Mouse (Mus musculus): ENCODE data around the gene Plekhg3. TPM values are rescaled to one million over a fixed set of nuclear protein-coding genes. Genes with fewer than 3 reads are reported as not detected.

Gene Plekhg3
- polyA plus RNA-seq, 1 experiment = 57.9 TPM

GRCm38 (mm10) chr12:76556187-76556586 lies 25.5 kb downstream of the Plekhg3 start:
- peak; percentile 64 for DNase-seq
- Histone ChIP-seq H3K27me3 (replicated peaks; ENCODE audit: control insufficient read depth, insufficient read depth, low read length) (no peaks in the 10 kb centered on the region), H3K27ac (ENCODE audit: insufficient read depth, low read depth, low read length) (peak overlapping the region; percentile 28), H3K4me1 (ENCODE audit: control insufficient read depth, insufficient read depth, low read length) (peaks cover 58% of the 10 kb centered on the region), H3K36me3 (ENCODE audit: control insufficient read depth, insufficient read depth, low read length) (no peaks in the 10 kb centered on the region), H3K4me3 (ENCODE audit: insufficient read depth, low read depth, low read length) (no peak overlapping the region)
- TF ChIP-seq POLR2A (IDR thresholded peaks at IDR 0.05; ENCODE audit: low read depth, low read length) (no peak), CTCF (conservative IDR thresholded peaks at IDR 0.05; ENCODE audit: insufficient read depth, insufficient read length, low read depth, low read length) (no peak)
- 50% methylated on average over 7 of the region's 7 CpGs for WGBS

- 23% methylated on average over 6 of the region's 6 CpGs for WGBS
- Histone ChIP-seq H3K4me1 (ENCODE audit: control insufficient read depth, insufficient read depth, low read length) (peaks cover 58% of the 10 kb centered on the region), H3K27ac (ENCODE audit: insufficient read depth, low read depth, low read length) (peak overlapping the region; percentile 28)
These were observed 26.2 kb downstream of the Plekhg3 start for GRCm38 (mm10) chr12:76556745-76557389.

GRCm38 (mm10) chr12:76558206-76558605 lies 27.5 kb downstream of the Plekhg3 start:
- peaks cover 47% of the 10 kb centered on the region for H3K4me1 ChIP-seq (ENCODE audit: control insufficient read depth, insufficient read depth, low read length)
- TF ChIP-seq CTCF (conservative IDR thresholded peaks at IDR 0.05; ENCODE audit: insufficient read depth, insufficient read length, low read depth, low read length) (no peak), POLR2A (IDR thresholded peaks at IDR 0.05; ENCODE audit: low read depth, low read length) (no peak)
- H3K36me3 ChIP-seq (ENCODE audit: control insufficient read depth, insufficient read depth, low read length) = no peaks in the 10 kb centered on the region
- peak; percentile 88 for DNase-seq
- 27% methylated on average over 5 of the region's 5 CpGs for WGBS
- H3K27ac ChIP-seq (ENCODE audit: insufficient read depth, low read depth, low read length) = peak overlapping the region; percentile 18
- no peak overlapping the region for H3K4me3 ChIP-seq (ENCODE audit: insufficient read depth, low read depth, low read length)
- H3K27me3 ChIP-seq (replicated peaks; ENCODE audit: control insufficient read depth, insufficient read depth, low read length) = no peaks in the 10 kb centered on the region

More at GRCm38 (mm10) chr12:76556745-76557389, 26.2 kb downstream of the Plekhg3 start:
- TF ChIP-seq CTCF (conservative IDR thresholded peaks at IDR 0.05; ENCODE audit: insufficient read depth, insufficient read length, low read depth, low read length) (no peak), POLR2A (IDR thresholded peaks at IDR 0.05; ENCODE audit: low read depth, low read length) (no peak)
- Histone ChIP-seq H3K36me3 (ENCODE audit: control insufficient read depth, insufficient read depth, low read length) (no peaks in the 10 kb centered on the region), H3K4me3 (ENCODE audit: insufficient read depth, low read depth, low read length) (no peak overlapping the region), H3K27me3 (replicated peaks; ENCODE audit: control insufficient read depth, insufficient read depth, low read length) (no peaks in the 10 kb centered on the region)
- peak; percentile 55 for DNase-seq

- H3K27me3 ChIP-seq (replicated peaks; ENCODE audit: control insufficient read depth, insufficient read depth, low read length) = no peaks in the 10 kb centered on the region
- H3K36me3 ChIP-seq (ENCODE audit: control insufficient read depth, insufficient read depth, low read length) = peaks cover 2% of the 10 kb centered on the region
- 85% methylated on average over 4 of the region's 4 CpGs for WGBS
- DNase-seq = no peak
- H3K27ac ChIP-seq (ENCODE audit: insufficient read depth, low read depth, low read length) = no peak overlapping the region
- H3K4me1 ChIP-seq (ENCODE audit: control insufficient read depth, insufficient read depth, low read length) = peaks cover 16% of the 10 kb centered on the region
- H3K4me3 ChIP-seq (ENCODE audit: insufficient read depth, low read depth, low read length) = no peak overlapping the region
- TF ChIP-seq POLR2A (IDR thresholded peaks at IDR 0.05; ENCODE audit: low read depth, low read length) = no peak
- no peak for TF ChIP-seq CTCF (conservative IDR thresholded peaks at IDR 0.05; ENCODE audit: insufficient read depth, insufficient read length, low read depth, low read length)
These were observed 31.5 kb downstream of the Plekhg3 start for GRCm38 (mm10) chr12:76562196-76562595.

- Histone ChIP-seq H3K27me3 (replicated peaks; ENCODE audit: control insufficient read depth, insufficient read depth, low read length) (no peaks in the 10 kb centered on the region), H3K4me1 (ENCODE audit: control insufficient read depth, insufficient read depth, low read length) (peaks cover 11% of the 10 kb centered on the region; the same call in 1 of the 2 replicates), H3K4me3 (ENCODE audit: insufficient read depth, low read depth, low read length) (no peak overlapping the region), H3K27ac (ENCODE audit: insufficient read depth, low read depth, low read length) (no peak overlapping the region), H3K36me3 (ENCODE audit: control insufficient read depth, insufficient read depth, low read length) (peaks cover 2% of the 10 kb centered on the region)
- TF ChIP-seq CTCF (conservative IDR thresholded peaks at IDR 0.05; ENCODE audit: insufficient read depth, insufficient read length, low read depth, low read length) (no peak), POLR2A (IDR thresholded peaks at IDR 0.05; ENCODE audit: low read depth, low read length) (no peak)
- WGBS = 76% methylated on average over 10 of the region's 10 CpGs
- DNase-seq = no peak
These were observed 35.6 kb downstream of the Plekhg3 start for GRCm38 (mm10) chr12:76566284-76566683.

- 61% methylated on average over 9 of the region's 9 CpGs for WGBS
- H3K4me1 ChIP-seq (ENCODE audit: control insufficient read depth, insufficient read depth, low read length) = peaks cover 14% of the 10 kb centered on the region; the same call in 1 of the 2 replicates
- TF ChIP-seq POLR2A (IDR thresholded peaks at IDR 0.05; ENCODE audit: low read depth, low read length) (no peak), CTCF (conservative IDR thresholded peaks at IDR 0.05; ENCODE audit: insufficient read depth, insufficient read length, low read depth, low read length) (no peak)
- H3K27me3 ChIP-seq (replicated peaks; ENCODE audit: control insufficient read depth, insufficient read depth, low read length) = no peaks in the 10 kb centered on the region
- no peak overlapping the region for H3K4me3 ChIP-seq (ENCODE audit: insufficient read depth, low read depth, low read length)
- peak; percentile 62 for DNase-seq
- H3K27ac ChIP-seq (ENCODE audit: insufficient read depth, low read depth, low read length) = peak overlapping the region; percentile 91
- no peaks in the 10 kb centered on the region; the same call in none of the 2 replicates for H3K36me3 ChIP-seq (ENCODE audit: control insufficient read depth, insufficient read depth, low read length)
These were observed 39.7 kb downstream of the Plekhg3 start for GRCm38 (mm10) chr12:76570221-76570940.

- DNase-seq = peak; percentile 84
- no peaks in the 10 kb centered on the region; the same call in 1 of the 2 replicates for H3K36me3 ChIP-seq (ENCODE audit: control insufficient read depth, insufficient read depth, low read length)
These were observed 40.6 kb downstream of the Plekhg3 start for GRCm38 (mm10) chr12:76571266-76571665.

More at GRCm38 (mm10) chr12:76571266-76571665, 40.6 kb downstream of the Plekhg3 start:
- H3K4me3 ChIP-seq (ENCODE audit: insufficient read depth, low read depth, low read length) = peak overlapping the region; percentile 44
- H3K27me3 ChIP-seq (replicated peaks; ENCODE audit: control insufficient read depth, insufficient read depth, low read length) = no peaks in the 10 kb centered on the region
- TF ChIP-seq CTCF (conservative IDR thresholded peaks at IDR 0.05; ENCODE audit: insufficient read depth, insufficient read length, low read depth, low read length) (no peak; the same call in 1 of the 2 replicates), POLR2A (IDR thresholded peaks at IDR 0.05; ENCODE audit: low read depth, low read length) (no peak)
- H3K27ac ChIP-seq (ENCODE audit: insufficient read depth, low read depth, low read length) = peak overlapping the region; percentile 91
- H3K4me1 ChIP-seq (ENCODE audit: control insufficient read depth, insufficient read depth, low read length) = peaks cover 14% of the 10 kb centered on the region; the same call in 1 of the 2 replicates
- 53% methylated on average over 10 of the region's 10 CpGs for WGBS

Data from kidney, adult 2 months (tissue).